Mouse (Mus musculus): ENCODE measurements at regions not wholly inside any gene's neighbourhood (a gene's known extent, or its start where the extent isn't known, plus 50 kb on each side); places are given as distances from the start of the nearest gene placed in this dataset.

DNA sequence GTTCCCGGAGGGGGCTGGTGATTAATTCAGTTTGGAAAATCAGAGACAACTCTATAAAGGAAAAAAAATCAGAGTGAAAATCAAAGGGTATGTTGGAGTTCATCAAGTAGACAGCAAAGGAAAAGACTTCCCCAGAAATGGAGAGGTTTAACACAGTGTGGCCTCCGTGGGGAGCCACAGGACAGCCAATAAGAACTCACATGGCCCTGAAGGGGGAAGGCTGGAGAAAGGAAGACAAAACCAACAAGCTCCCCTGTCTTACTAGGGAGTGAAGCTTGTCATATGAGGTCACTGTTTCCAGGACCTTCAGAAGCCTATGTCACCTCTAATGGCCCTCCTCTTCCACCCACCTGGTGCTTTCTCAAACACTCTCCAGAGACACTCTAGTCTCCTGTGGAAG, 187.1 kb upstream of the Nckap5 start:
- 0 out of 4 replicates have a peak, but pooled peaks of 1 of the 2 experiments have one; percentile 12 for ATAC-seq (replicated peaks in 1 of 2; ENCODE audit: insufficient read depth in 1 of 2, low FRiP score in 2 of 2, low TSS enrichment in 1 of 2, low read depth in 1 of 2, poor library complexity in 2 of 2, severe bottlenecking in 2 of 2)

- no peak for ATAC-seq (replicated peaks in 1 of 2; ENCODE audit: insufficient read depth in 1 of 2, low FRiP score in 2 of 2, low TSS enrichment in 1 of 2, low read depth in 1 of 2, poor library complexity in 2 of 2, severe bottlenecking in 2 of 2)
Observed at GRCm38 (mm10) chr1:127015894-127016245, 185.3 kb upstream of the Nckap5 start.

- ATAC-seq (replicated peaks in 1 of 2; ENCODE audit: insufficient read depth in 1 of 2, low FRiP score in 2 of 2, low TSS enrichment in 1 of 2, low read depth in 1 of 2, poor library complexity in 2 of 2, severe bottlenecking in 2 of 2): no peak
Observed at GRCm38 (mm10) chr1:127015042-127015893, 184.7 kb upstream of the Nckap5 start.

DNA sequence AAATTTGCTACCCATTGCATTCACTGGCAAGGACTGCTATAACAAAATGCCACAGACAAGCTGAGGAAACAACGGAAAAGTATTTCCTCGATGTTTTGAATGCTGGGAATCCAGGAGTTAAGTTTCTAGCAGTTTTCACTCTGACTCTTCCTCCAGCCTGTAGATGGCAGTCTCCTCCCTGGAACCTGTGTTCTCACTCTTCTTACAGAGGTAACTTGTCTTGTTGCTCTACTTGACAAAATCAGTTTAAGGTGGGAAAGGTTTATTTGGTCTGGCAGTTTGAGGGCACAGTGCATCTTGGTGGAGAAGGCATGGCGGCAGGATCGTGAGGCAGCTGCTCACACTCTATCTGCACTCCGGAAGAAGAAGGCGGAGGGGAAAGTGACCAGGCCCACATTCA, 181.3 kb upstream of the Nckap5 start:
- ATAC-seq (replicated peaks in 1 of 2; ENCODE audit: insufficient read depth in 1 of 2, low FRiP score in 2 of 2, low TSS enrichment in 1 of 2, low read depth in 1 of 2, poor library complexity in 2 of 2, severe bottlenecking in 2 of 2): no peak

GRCm38 (mm10) chr1:127009699-127010098, 179.1 kb upstream of the Nckap5 start:
- peak in 1 of 2 experiments; percentile 27; a peak in 1 of 4 replicates for ATAC-seq (replicated peaks in 1 of 2; ENCODE audit: insufficient read depth in 1 of 2, low FRiP score in 2 of 2, low TSS enrichment in 1 of 2, low read depth in 1 of 2, poor library complexity in 2 of 2, severe bottlenecking in 2 of 2)

DNA sequence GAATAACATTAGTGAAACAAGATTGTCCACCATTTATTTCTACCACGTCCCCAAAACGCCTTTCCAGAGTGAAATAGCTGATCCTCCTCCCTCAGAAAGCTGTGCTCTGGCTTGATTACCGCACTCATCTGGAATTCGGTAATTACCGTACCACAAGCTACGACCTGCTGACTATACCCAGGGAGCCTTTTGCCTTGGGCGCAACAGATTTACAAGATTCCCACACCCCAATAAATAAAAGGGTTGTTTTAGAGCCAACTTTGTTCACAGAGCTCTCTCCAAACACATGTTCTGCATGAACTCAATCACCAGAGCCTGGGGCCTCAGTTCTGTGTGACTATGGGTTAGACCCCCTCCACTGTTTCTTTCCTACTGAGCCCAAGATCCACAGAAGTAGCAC, 171.1 kb upstream of the Nckap5 start:
- no peak for ATAC-seq (replicated peaks in 1 of 2; ENCODE audit: insufficient read depth in 1 of 2, low FRiP score in 2 of 2, low TSS enrichment in 1 of 2, low read depth in 1 of 2, poor library complexity in 2 of 2, severe bottlenecking in 2 of 2)

- peak; percentile 53; a peak in 1 of 4 replicates for ATAC-seq (replicated peaks in 1 of 2; ENCODE audit: insufficient read depth in 1 of 2, low FRiP score in 2 of 2, low TSS enrichment in 1 of 2, low read depth in 1 of 2, poor library complexity in 2 of 2, severe bottlenecking in 2 of 2)
Observed at GRCm38 (mm10) chr1:126993061-126993640, 162.6 kb upstream of the Nckap5 start.

DNA sequence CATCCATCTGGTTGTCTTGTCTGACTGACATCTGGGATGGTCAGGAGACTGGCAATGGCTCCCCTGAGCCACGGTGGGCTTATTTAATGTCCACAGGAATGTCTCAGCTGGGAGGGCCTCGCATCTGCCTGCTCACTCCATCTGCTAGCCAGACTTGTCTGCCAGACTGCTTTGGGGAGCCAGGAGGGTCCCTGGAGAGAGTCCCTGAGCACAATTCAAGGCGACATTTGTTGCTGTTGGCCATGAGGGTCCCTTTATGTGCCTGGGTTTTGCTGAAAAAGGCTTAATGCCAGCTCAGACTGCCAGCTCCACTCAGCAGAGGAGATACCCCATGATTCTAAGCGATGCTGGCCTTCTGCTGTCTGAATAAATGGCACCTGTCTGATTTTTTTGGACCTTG, 161.8 kb upstream of the Nckap5 start:
- ATAC-seq (replicated peaks in 1 of 2; ENCODE audit: insufficient read depth in 1 of 2, low FRiP score in 2 of 2, low TSS enrichment in 1 of 2, low read depth in 1 of 2, poor library complexity in 2 of 2, severe bottlenecking in 2 of 2): no peak

DNA sequence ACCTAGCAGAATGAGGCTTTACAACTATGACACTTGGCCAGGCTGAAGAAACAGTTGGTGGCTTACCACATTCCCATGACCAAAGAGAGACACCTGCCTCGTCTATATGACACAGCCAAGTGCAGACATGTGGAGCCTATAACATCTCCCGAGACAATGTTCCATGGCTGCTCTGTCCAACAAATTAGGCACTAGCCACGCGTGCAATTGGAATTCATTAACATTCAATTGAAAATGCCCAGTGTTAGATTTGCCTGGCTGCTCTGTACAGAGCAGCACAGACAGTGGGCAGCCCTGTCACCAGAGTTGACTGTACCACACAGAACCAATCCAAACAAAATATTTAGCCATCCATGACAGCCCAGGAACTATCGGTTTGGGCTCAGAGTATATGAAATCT, 152.2 kb upstream of the Nckap5 start:
- no peak for ATAC-seq (replicated peaks in 1 of 2; ENCODE audit: insufficient read depth in 1 of 2, low FRiP score in 2 of 2, low TSS enrichment in 1 of 2, low read depth in 1 of 2, poor library complexity in 2 of 2, severe bottlenecking in 2 of 2)

GRCm38 (mm10) chr1:126980311-126980710, 149.7 kb upstream of the Nckap5 start:
- no peak for ATAC-seq (replicated peaks in 1 of 2; ENCODE audit: insufficient read depth in 1 of 2, low FRiP score in 2 of 2, low TSS enrichment in 1 of 2, low read depth in 1 of 2, poor library complexity in 2 of 2, severe bottlenecking in 2 of 2)

GRCm38 (mm10) chr1:126973871-126974270, 143.3 kb upstream of the Nckap5 start:
- ATAC-seq (replicated peaks in 1 of 2; ENCODE audit: insufficient read depth in 1 of 2, low FRiP score in 2 of 2, low TSS enrichment in 1 of 2, low read depth in 1 of 2, poor library complexity in 2 of 2, severe bottlenecking in 2 of 2): no peak

DNA sequence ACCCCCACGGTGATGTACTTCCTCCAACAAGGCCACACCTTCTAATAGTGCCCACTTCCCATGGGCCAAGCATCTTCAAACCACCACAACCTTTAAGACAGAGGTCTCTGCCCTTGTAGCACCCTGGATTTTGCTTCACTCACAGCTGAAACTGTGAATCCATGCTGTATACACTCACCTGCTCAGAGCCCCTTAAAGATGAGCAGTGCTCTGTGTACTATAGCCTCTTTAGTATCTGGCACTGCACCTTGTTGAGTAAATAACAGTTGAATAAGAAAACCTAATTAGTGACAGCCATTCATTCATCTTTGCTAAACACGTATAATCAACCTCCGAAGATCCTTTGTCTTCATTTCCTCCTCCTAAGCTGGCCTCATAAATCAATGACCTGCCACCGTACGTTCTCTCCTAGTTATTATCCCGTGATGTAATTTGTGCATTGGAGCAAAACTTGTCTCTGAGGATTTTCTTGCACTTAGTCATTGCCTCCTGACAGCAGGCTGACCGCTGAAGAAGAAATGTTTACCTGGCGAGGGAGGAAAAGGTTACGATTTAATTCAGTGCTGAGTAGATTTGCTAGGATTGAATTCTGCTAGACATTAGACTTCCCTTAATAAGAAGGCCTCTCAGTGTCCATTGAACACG, 141.3 kb upstream of the Nckap5 start:
- no peak for ATAC-seq (replicated peaks in 1 of 2; ENCODE audit: insufficient read depth in 1 of 2, low FRiP score in 2 of 2, low TSS enrichment in 1 of 2, low read depth in 1 of 2, poor library complexity in 2 of 2, severe bottlenecking in 2 of 2)

GRCm38 (mm10) chr1:126971118-126971517, 140.5 kb upstream of the Nckap5 start:
- ATAC-seq (replicated peaks in 1 of 2; ENCODE audit: insufficient read depth in 1 of 2, low FRiP score in 2 of 2, low TSS enrichment in 1 of 2, low read depth in 1 of 2, poor library complexity in 2 of 2, severe bottlenecking in 2 of 2): no peak

- ATAC-seq (replicated peaks in 1 of 2; ENCODE audit: insufficient read depth in 1 of 2, low FRiP score in 2 of 2, low TSS enrichment in 1 of 2, low read depth in 1 of 2, poor library complexity in 2 of 2, severe bottlenecking in 2 of 2): no peak
Observed at GRCm38 (mm10) chr1:126966394-126966793, 135.8 kb upstream of the Nckap5 start.

- ATAC-seq (replicated peaks in 1 of 2; ENCODE audit: insufficient read depth in 1 of 2, low FRiP score in 2 of 2, low TSS enrichment in 1 of 2, low read depth in 1 of 2, poor library complexity in 2 of 2, severe bottlenecking in 2 of 2): no peak
Observed at GRCm38 (mm10) chr1:126955839-126956720, 125.5 kb upstream of the Nckap5 start.

GRCm38 (mm10) chr1:126947860-126948259, 117.3 kb upstream of the Nckap5 start:
- no peak for ATAC-seq (replicated peaks in 1 of 2; ENCODE audit: insufficient read depth in 1 of 2, low FRiP score in 2 of 2, low TSS enrichment in 1 of 2, low read depth in 1 of 2, poor library complexity in 2 of 2, severe bottlenecking in 2 of 2)

DNA sequence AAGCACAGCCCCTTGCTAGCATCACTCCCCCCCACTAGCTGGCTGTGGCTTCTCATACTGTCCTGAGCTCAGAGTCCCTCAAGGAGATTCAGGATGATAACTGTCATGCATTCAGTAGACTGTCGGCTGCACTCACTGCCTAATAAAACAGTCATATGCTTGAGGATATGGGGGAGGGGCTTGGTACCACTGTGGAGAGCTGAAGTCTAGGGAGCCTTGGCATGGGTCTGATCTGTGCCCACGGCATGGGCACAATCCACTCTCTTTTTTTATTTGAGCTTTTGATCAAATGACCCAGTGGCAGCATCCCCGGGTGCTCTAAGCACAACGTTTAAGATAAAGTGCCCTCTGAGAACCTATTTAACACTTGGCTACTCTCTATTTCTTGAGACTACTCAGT, 102.1 kb upstream of the Nckap5 start:
- no peak for ATAC-seq (replicated peaks in 1 of 2; ENCODE audit: insufficient read depth in 1 of 2, low FRiP score in 2 of 2, low TSS enrichment in 1 of 2, low read depth in 1 of 2, poor library complexity in 2 of 2, severe bottlenecking in 2 of 2)

Data from hematopoietic stem cell, adult 5-6 weeks (primary cell).